Mouse (Mus musculus) limb, embryonic 14.5 days (tissue): Measurements from ENCODE around the gene Gfral. TPM values are rescaled to one million over a fixed set of nuclear protein-coding genes. Genes with fewer than 3 reads are reported as not detected.
A peak's percentile ranks its signal among the peaks of the same experiment; 100 is the strongest.

Experiments
- ATAC-seq: fragments of 200-750 bp; cut with Nextera tagmentation; 2 replicates; pipeline ENCODE4 v1.8.0; 2017; ENCODE audit warnings: low read depth, moderate number of reproducible peaks, moderate TSS enrichment; ENCODE audit not compliant: low FRiP score
- DNase-seq: peaks from one replicate; pipeline ENCODE4 v3.0.0-alpha.2; 2015; ENCODE audit warnings: low spot score
- H3K27ac ChIP-seq: fragments of 300-500 bp; sonication (generic); replicated peaks from 2 replicates; pipeline ENCODE4 v1.5.1; 2014; ENCODE audit warnings: low read depth, mild to moderate bottlenecking, low read length, moderate library complexity, mixed read lengths
- H3K27me3 ChIP-seq: fragments of 300-500 bp; sonication (generic); 2 replicates; pipeline ENCODE4 v1.6.1; 2014; ENCODE audit warnings: low read length, mixed read lengths; ENCODE audit not compliant: control insufficient read depth, insufficient read depth
- H3K36me3 ChIP-seq: fragments of 300-500 bp; sonication (generic); 2 replicates; pipeline ENCODE4 v1.6.1; 2014; ENCODE audit warnings: mild to moderate bottlenecking, low read length, moderate library complexity, mixed read lengths; ENCODE audit not compliant: control insufficient read depth, insufficient read depth
- H3K4me1 ChIP-seq: fragments of 300-500 bp; sonication (generic); 2 replicates; pipeline ENCODE4 v1.6.1; 2014; ENCODE audit warnings: antibody characterized with exemption, low read length, mixed read lengths; ENCODE audit not compliant: control insufficient read depth, insufficient read depth
- H3K4me2 ChIP-seq: fragments of 300-500 bp; sonication (generic); replicated peaks from 2 replicates; pipeline ENCODE4 v1.6.1; 2014; ENCODE audit warnings: low read depth, mild to moderate bottlenecking, low read length, moderate library complexity; ENCODE audit not compliant: severe bottlenecking
- H3K4me3 ChIP-seq: fragments of 300-500 bp; sonication (generic); replicated peaks from 2 replicates; pipeline ENCODE4 v1.5.1; 2014; ENCODE audit warnings: low read length
- H3K9ac ChIP-seq: fragments of 300-500 bp; sonication (generic); 2 replicates; pipeline ENCODE4 v1.6.1; 2014; ENCODE audit warnings: mild to moderate bottlenecking, low read depth, low read length, moderate library complexity; ENCODE audit not compliant: severe bottlenecking
- H3K9me3 ChIP-seq: fragments of 300-500 bp; sonication (generic); 2 replicates; pipeline ENCODE4 v1.6.1; 2016; ENCODE audit warnings: low read length; ENCODE audit not compliant: control insufficient read depth
- POLR2A ChIP-seq: fragments of 200-500 bp; IDR thresholded peaks from 2 replicates; pipeline ENCODE4 v1.8.0; 2012; ENCODE audit warnings: inconsistent platforms, mild to moderate bottlenecking, moderate library complexity, borderline replicate concordance; ENCODE audit not compliant: insufficient read depth, insufficient read length; ENCODE audit errors: extremely low read depth
- WGBS: fragments of 180-500 bp; shearing (Covaris S2); extraction: QIAGEN DNeasy Blood & Tissue Kit; methylation state at CpG from one replicate; pipeline ENCODE4 v1.1.7; 2014; 5-methylcytosine and 5-hydroxymethylcytosine counted together
- polyA plus RNA-seq, 2 experiments: library from polyadenylated mRNA; depleted of rRNA in 1 of 2; stranded (reverse) in 1 of 2; unstranded in 1 of 2; fragments of >200 nt; fragmentation: Nextera tagmentation in 1 of 2; extraction: Ambion mirVana in 1 of 2; gene quantifications; 2 replicates each; pipeline versions ENCODE4 v1.2.1 to v1.2.3; 2012 to 2014

Gfral gene
- polyA plus RNA-seq, 2 experiments: not detected

DNA sequence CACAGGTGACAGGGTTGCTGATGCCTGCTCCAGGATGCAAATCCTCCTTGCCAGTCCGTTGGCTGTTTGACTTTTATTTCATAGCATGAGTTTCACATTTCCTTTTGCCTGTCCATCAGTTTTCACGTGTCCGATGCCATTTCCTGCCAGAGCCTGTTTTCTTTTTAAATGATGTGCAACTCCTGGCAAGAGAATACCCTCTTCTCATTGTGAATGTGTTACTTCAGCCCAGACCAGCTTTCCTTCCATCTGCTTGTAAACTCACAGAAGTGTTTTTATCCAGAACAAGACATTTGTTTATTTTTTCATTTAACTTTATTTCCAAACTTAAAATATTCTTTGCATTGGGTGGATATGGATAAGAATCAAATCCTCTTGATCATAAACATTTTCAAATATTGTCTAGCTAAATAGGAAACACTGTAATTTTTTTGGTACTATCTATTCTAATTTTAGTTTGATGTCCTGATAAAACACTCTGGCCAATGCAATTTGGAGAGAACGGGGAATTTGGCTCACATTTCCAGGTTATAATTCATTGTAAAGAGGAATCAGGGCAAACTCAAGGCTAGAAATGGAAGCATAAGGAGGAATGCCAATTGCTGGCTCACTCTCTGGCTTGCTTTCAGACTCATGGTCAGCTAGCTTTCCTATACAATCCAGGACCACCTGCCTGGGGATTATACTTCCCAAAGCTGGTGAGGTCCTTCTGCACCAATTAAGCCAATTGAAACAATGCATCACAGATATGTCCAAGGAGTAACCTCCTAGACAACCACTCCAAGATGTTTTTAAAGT, 3.9 kb upstream of the Gfral start:
- H3K9ac ChIP-seq: no peak overlapping the region
- 56% methylated on average over 4 of the region's 4 CpGs for WGBS
- H3K4me3 ChIP-seq: no peak overlapping the region
- DNase-seq: no peak
- no peak overlapping the region for H3K4me2 ChIP-seq
- H3K9me3 ChIP-seq: no peaks in the 10 kb centered on the region
- no peaks in the 10 kb centered on the region for H3K36me3 ChIP-seq
- TF ChIP-seq POLR2A: no peak
- no peak for ATAC-seq
- H3K27me3 ChIP-seq: no peaks in the 10 kb centered on the region
- H3K27ac ChIP-seq: no peak overlapping the region
- H3K4me1 ChIP-seq: no peaks in the 10 kb centered on the region

DNA sequence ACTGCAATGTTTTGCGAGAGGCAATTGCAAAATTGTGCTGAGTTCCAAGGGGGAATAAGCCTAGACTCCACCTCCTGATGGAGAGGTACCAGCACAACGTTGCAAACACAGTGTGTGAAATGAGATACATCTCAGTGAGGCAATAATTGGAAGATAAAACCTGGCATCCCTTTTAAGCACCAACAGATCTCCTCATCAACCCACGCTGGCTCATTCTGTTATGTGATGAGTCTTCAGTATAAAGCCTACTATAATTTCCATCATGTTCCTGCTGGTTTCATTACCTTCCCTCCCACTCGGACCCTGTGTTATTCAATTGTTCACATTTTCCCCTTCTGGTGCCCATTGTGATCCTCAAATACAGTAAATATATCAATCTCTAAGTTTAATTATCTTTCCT, 1.2 kb upstream of the Gfral start:
- Histone ChIP-seq H3K4me1 (no peaks in the 10 kb centered on the region), H3K4me2 (no peak overlapping the region), H3K27ac (no peak overlapping the region), H3K9ac (no peak overlapping the region), H3K27me3 (no peaks in the 10 kb centered on the region), H3K36me3 (no peaks in the 10 kb centered on the region), H3K4me3 (no peak overlapping the region), H3K9me3 (no peaks in the 10 kb centered on the region)
- DNase-seq (no peak), ATAC-seq (no peak)
- WGBS: 65% methylated on average over 4 of the region's 4 CpGs
- TF ChIP-seq POLR2A: no peak

GRCm38 (mm10) chr9:76196917-76197316, 16.5 kb downstream of the Gfral start:
- Histone ChIP-seq H3K4me3 (no peak overlapping the region), H3K27ac (no peak overlapping the region), H3K9me3 (no peaks in the 10 kb centered on the region), H3K27me3 (no peaks in the 10 kb centered on the region), H3K9ac (no peak overlapping the region), H3K4me2 (no peak overlapping the region), H3K36me3 (no peaks in the 10 kb centered on the region), H3K4me1 (no peaks in the 10 kb centered on the region)
- ATAC-seq: no peak
- 56% methylated on average over 4 of the region's 4 CpGs for WGBS
- TF ChIP-seq POLR2A: no peak
- DNase-seq: peak; percentile 53

DNA sequence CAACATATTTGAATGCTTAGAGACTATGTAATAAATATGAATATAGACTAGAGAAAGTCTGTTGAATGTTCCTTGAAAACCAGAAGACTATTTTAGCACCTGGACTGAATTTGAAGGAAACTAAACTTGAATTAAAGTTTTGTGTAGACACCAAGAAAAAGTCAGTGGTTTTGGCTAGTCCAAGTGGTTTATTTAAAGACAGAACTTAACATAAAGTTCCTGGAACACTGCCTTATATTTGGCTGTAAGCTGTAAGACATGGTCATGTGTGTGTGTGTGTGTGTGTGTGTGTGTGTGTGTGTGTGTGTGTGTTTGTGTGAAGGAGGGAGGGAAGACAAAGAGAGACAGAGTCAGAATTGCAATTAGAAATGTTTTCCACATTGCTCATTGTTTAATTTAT, 34.2 kb downstream of the Gfral start:
- no peak overlapping the region for H3K4me3 ChIP-seq
- H3K27me3 ChIP-seq: no peaks in the 10 kb centered on the region
- H3K4me2 ChIP-seq: no peak overlapping the region
- H3K36me3 ChIP-seq: no peaks in the 10 kb centered on the region
- no peaks in the 10 kb centered on the region for H3K9me3 ChIP-seq
- no peak overlapping the region for H3K9ac ChIP-seq
- no peaks in the 10 kb centered on the region for H3K4me1 ChIP-seq
- DNase-seq: peak; percentile 58
- no peak for TF ChIP-seq POLR2A
- 0 out of 2 replicates have a peak, but pooled peaks have one; percentile 26 for ATAC-seq
- no peak overlapping the region for H3K27ac ChIP-seq

GRCm38 (mm10) chr9:76172686-76173295, 40.7 kb downstream of the Gfral start:
- Histone ChIP-seq H3K4me2 (no peak overlapping the region), H3K9ac (no peak overlapping the region), H3K4me1 (no peaks in the 10 kb centered on the region), H3K4me3 (no peak overlapping the region), H3K27me3 (no peaks in the 10 kb centered on the region), H3K27ac (no peak overlapping the region; the same call in 1 of the 2 replicates), H3K9me3 (no peaks in the 10 kb centered on the region), H3K36me3 (no peaks in the 10 kb centered on the region)
- 42% methylated on average over 5 of the region's 5 CpGs for WGBS
- ATAC-seq (peak; percentile 68), DNase-seq (peak; percentile 70)
- TF ChIP-seq POLR2A: no peak
